Mouse (Mus musculus): ENCODE data around the gene Nop10.

DNA sequence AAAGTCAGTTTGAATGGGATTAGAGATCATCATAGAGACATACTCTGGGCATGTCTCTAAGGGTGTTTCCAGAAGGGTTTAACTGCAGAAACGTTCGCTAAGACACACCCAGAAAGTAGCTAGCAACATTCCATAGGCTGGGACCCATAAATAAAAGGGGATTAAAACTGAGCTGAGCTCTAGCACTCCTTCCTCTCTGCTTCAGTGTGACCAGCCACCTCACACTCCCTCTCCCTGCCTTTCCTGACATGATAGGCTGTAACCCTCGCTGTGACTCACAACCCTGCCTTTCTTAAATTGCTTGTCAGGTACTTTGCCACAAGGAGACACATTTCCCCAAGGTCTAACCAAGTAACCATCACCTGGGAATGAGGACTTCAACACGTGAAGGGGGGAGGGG, 23.7 kb upstream of the Nop10 start:
- TF ChIP-seq POLR2A (IDR thresholded peaks at IDR 0.05; ENCODE audit: borderline replicate concordance, control insufficient read depth, low read depth, low read length), result no peak
- no peak for TF ChIP-seq CTCF (IDR thresholded peaks at IDR 0.05; ENCODE audit: control insufficient read depth, insufficient read depth, low read length)

Data from bone marrow, adult 2 months (tissue).